Mouse (Mus musculus) myocyte (in vitro differentiated cells): ENCODE results near the gene Nr4a1. TPM values are rescaled to one million over a fixed set of nuclear protein-coding genes. Genes with fewer than 3 reads are reported as not detected.

ENCODE experiments used
- H3K27me3 ChIP-seq: one replicate; pipeline ENCODE4 v1.6.1; 2011; ENCODE audit not compliant: control insufficient read depth, insufficient read depth, insufficient read length
- H3K36me3 ChIP-seq: one replicate; pipeline ENCODE4 v1.6.1; 2011; ENCODE audit not compliant: control insufficient read depth, insufficient read depth
- H3K4me2 ChIP-seq: one replicate; pipeline ENCODE4 v1.6.1; 2011; ENCODE audit warnings: low read depth, control low read depth
- H3K4me3 ChIP-seq: one replicate; pipeline ENCODE4 v1.5.1; 2011; ENCODE audit warnings: mild to moderate bottlenecking, control low read depth, moderate library complexity
- H3K79me2 ChIP-seq: one replicate; pipeline ENCODE4 v1.6.1; 2011; ENCODE audit not compliant: control insufficient read depth, insufficient read depth
- H3ac ChIP-seq: one replicate; pipeline ENCODE4 v1.6.1; 2011; ENCODE audit not compliant: control insufficient read depth, insufficient read length
- CEBPB ChIP-seq: IDR thresholded peaks from 2 replicates; pipeline ENCODE4 v1.6.1; 2011; ENCODE audit warnings: mild to moderate bottlenecking, moderate library complexity; ENCODE audit not compliant: poor library complexity, insufficient read depth, severe bottlenecking
- E2F4 ChIP-seq: IDR thresholded peaks from one replicate; pipeline ENCODE4 v1.6.1; 2011; ENCODE audit warnings: mild to moderate bottlenecking, control low read depth, moderate library complexity; ENCODE audit not compliant: insufficient read depth
- MAX ChIP-seq: IDR thresholded peaks from one replicate; pipeline ENCODE4 v1.6.1; 2011; ENCODE audit warnings: low read depth, mild to moderate bottlenecking, control low read depth
- MYOD1 ChIP-seq, 3 experiments: IDR thresholded peaks; one replicate each; pipeline ENCODE4 v1.6.1; 2011; ENCODE audit warnings: control low read depth in 2 of 3, low read depth in 2 of 3, mild to moderate bottlenecking in 2 of 3, moderate library complexity in 1 of 3; ENCODE audit not compliant: insufficient read length in 2 of 3, control insufficient read depth in 1 of 3
- MYOG ChIP-seq, 3 experiments: IDR thresholded peaks; one replicate each; pipeline ENCODE4 v1.6.1; 2011; ENCODE audit warnings: control low read depth in 2 of 3, low read depth in 2 of 3, mild to moderate bottlenecking in 2 of 3; ENCODE audit not compliant: insufficient read length in 2 of 3, control insufficient read depth in 1 of 3, insufficient read depth in 1 of 3
- POLR2A ChIP-seq: IDR thresholded peaks from one replicate; pipeline ENCODE4 v1.6.1; 2011; ENCODE audit warnings: low read depth, mild to moderate bottlenecking, control low read depth, moderate library complexity; ENCODE audit not compliant: insufficient read length
- POLR2AphosphoS2 ChIP-seq: IDR thresholded peaks from one replicate; pipeline ENCODE4 v1.6.1; 2011; ENCODE audit warnings: low read depth, control low read depth; ENCODE audit not compliant: insufficient read length
- REST ChIP-seq: IDR thresholded peaks from one replicate; pipeline ENCODE4 v1.6.1; 2011; ENCODE audit warnings: mild to moderate bottlenecking, control low read depth, moderate library complexity; ENCODE audit not compliant: insufficient read depth, insufficient read length
- SRF ChIP-seq: IDR thresholded peaks from one replicate; pipeline ENCODE4 v1.6.1; 2011; ENCODE audit warnings: low read depth; ENCODE audit not compliant: control insufficient read depth, insufficient read length
- TCF12 ChIP-seq: IDR thresholded peaks from one replicate; pipeline ENCODE4 v1.6.1; 2011; ENCODE audit warnings: mild to moderate bottlenecking, control low read depth; ENCODE audit not compliant: poor library complexity, insufficient read depth, severe bottlenecking
- TCF3 ChIP-seq: IDR thresholded peaks from one replicate; pipeline ENCODE4 v1.6.1; 2011; ENCODE audit warnings: low read depth, control low read depth; ENCODE audit not compliant: insufficient read length
- USF1 ChIP-seq: IDR thresholded peaks from one replicate; pipeline ENCODE4 v1.6.1; 2011; ENCODE audit warnings: low read depth, mild to moderate bottlenecking, control low read depth, moderate library complexity
- polyA plus RNA-seq: library from polyadenylated mRNA; unstranded; fragments of >200 nt; fragmentation: generic; extraction: Trizol; gene quantifications from one replicate; pipeline ENCODE4 v1.2.1, GENCODE M21; 2012; ENCODE audit warnings: missing spikeins

Nr4a1 gene
- polyA plus RNA-seq, 1 experiment: 15.3 TPM

DNA sequence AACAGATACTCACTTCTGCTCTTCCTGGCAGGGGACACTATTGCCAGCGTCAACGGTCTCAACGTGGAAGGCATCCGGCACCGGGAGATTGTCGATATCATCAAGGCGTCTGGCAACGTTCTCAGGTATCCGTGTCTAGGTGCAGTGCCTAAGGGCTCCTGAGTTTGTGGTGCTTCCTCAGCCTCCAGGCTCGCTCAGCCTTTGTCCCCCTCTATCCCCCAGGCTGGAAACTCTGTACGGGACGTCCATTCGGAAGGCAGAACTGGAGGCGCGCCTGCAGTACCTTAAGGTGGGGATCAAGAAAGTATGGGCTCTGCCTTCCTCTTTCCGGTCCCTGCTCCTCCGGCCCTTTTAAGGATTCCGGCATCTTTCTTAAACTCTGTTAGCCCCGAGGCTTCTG lies 23.6 kb upstream of the Nr4a1 start:
- Histone ChIP-seq H3ac (no peak overlapping the region), H3K79me2 (no peaks in the 10 kb centered on the region)

DNA sequence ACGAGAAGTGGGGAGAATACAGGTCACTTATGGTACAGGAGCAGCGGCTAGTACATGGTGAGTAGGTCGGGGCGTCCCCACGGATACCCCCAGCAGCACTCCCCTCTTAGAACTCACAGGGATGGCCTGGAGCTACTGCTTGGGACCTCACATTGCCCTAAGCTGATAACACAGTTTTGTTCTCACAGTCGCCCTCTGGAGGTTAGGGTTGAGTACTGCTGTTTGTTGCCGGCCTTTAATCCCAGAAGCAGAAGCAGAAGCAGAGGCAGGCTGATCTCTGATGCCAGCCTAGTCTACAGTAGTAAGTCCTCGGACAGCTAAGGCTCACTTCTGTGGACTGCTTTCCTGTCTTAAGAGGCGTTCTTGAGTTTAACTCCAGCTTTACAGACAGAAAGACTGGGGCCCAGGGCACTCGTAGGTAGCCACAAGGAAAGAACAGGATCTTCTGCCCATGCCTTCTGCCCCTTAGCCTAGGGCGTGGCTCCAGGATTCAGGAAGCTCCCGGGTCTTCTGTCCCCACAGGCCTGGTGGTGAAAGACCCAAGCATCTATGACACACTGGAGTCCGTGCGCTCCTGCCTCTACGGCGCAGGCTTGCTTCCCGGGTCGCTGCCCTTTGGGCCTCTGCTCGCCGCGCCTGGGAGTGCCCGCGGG lies 22.9 kb upstream of the Nr4a1 start:
- Histone ChIP-seq H3ac (no peak overlapping the region), H3K36me3 (peaks cover 7% of the 10 kb centered on the region), H3K79me2 (no peaks in the 10 kb centered on the region), H3K4me3 (no peak overlapping the region), H3K4me2 (no peak overlapping the region), H3K27me3 (no peaks in the 10 kb centered on the region)
- TF ChIP-seq MAX (no peak), MYOG (IDR thresholded peaks at IDR 0.05; ENCODE audit: control insufficient read depth in 1 of 3, insufficient read depth in 1 of 3, insufficient read length in 2 of 3, low read depth in 2 of 3) (no peak), USF1 (no peak), POLR2A (no peak), REST (no peak), TCF12 (no peak), MYOD1 (IDR thresholded peaks at IDR 0.05; ENCODE audit: control insufficient read depth in 1 of 3, insufficient read length in 2 of 3, low read depth in 2 of 3) (no peak), SRF (no peak), E2F4 (no peak), CEBPB (no peak)

More for the DNA sequence above, 23.6 kb upstream of the Nr4a1 start:
- Histone ChIP-seq H3K4me3 (no peak overlapping the region), H3K27me3 (no peaks in the 10 kb centered on the region), H3K4me2 (no peak overlapping the region), H3K36me3 (peaks cover 7% of the 10 kb centered on the region)
- TF ChIP-seq POLR2A (no peak), MAX (no peak), E2F4 (no peak), USF1 (no peak)

DNA sequence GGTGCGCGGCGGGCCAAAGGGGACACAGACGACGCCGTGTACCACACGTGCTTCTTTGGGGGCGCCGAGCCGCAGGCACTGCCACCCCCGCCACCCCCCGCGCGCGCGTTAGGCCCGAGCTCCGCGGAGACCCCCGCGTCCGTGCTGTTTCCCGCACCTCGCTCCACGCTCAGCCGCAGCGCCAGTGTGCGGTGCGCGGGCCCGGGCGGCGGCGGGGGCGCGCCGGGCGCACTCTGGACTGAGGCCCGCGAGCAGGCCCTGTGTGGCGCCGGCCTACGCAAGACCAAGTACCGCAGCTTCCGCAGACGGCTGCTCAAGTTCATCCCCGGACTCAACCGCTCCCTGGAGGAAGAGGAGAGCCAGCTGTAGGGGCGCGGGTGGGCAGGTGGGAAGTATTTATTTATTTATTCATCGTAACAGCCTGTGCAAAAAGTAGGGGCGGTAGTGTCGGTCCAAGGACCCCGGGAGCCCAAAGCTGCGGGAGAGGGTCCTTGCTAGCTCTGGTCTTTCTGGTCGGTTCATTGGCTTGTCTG lies 22.4 kb upstream of the Nr4a1 start:
- no peaks in the 10 kb centered on the region for H3K79me2 ChIP-seq
- TF ChIP-seq MYOD1 (IDR thresholded peaks at IDR 0.05; ENCODE audit: control insufficient read depth in 1 of 3, insufficient read length in 2 of 3, low read depth in 2 of 3) (no peak), POLR2AphosphoS2 (no peak), REST (no peak), USF1 (no peak), POLR2A (no peak), TCF3 (no peak), MAX (no peak), SRF (no peak), MYOG (IDR thresholded peaks at IDR 0.05; ENCODE audit: control insufficient read depth in 1 of 3, insufficient read depth in 1 of 3, insufficient read length in 2 of 3, low read depth in 2 of 3) (no peak), TCF12 (no peak), E2F4 (no peak), CEBPB (no peak)
- no peak overlapping the region for H3ac ChIP-seq
- no peak overlapping the region for H3K4me3 ChIP-seq
- H3K4me2 ChIP-seq: no peak overlapping the region
- H3K36me3 ChIP-seq: peaks cover 7% of the 10 kb centered on the region
- no peaks in the 10 kb centered on the region for H3K27me3 ChIP-seq

GRCm38 (mm10) chr15:101232607-101233006 lies 21.5 kb upstream of the Nr4a1 start:
- Histone ChIP-seq H3K36me3 (peaks cover 7% of the 10 kb centered on the region), H3ac (no peak overlapping the region), H3K4me3 (no peak overlapping the region), H3K27me3 (no peaks in the 10 kb centered on the region), H3K79me2 (no peaks in the 10 kb centered on the region), H3K4me2 (no peak overlapping the region)
- TF ChIP-seq POLR2A (no peak), SRF (no peak), MYOG (IDR thresholded peaks at IDR 0.05; ENCODE audit: control insufficient read depth in 1 of 3, insufficient read depth in 1 of 3, insufficient read length in 2 of 3, low read depth in 2 of 3) (no peak), MYOD1 (IDR thresholded peaks at IDR 0.05; ENCODE audit: control insufficient read depth in 1 of 3, insufficient read length in 2 of 3, low read depth in 2 of 3) (no peak), TCF3 (no peak), USF1 (no peak), CEBPB (no peak), POLR2AphosphoS2 (no peak), TCF12 (no peak), MAX (no peak), E2F4 (no peak), REST (no peak)

- Histone ChIP-seq H3K79me2 (no peaks in the 10 kb centered on the region), H3K4me3 (no peak overlapping the region), H3K27me3 (no peaks in the 10 kb centered on the region), H3K36me3 (peaks cover 7% of the 10 kb centered on the region), H3ac (no peak overlapping the region), H3K4me2 (no peak overlapping the region)
- no peak for TF ChIP-seq MYOG (IDR thresholded peaks at IDR 0.05; ENCODE audit: control insufficient read depth in 1 of 3, insufficient read depth in 1 of 3, insufficient read length in 2 of 3, low read depth in 2 of 3)
- no peak for TF ChIP-seq MAX
- TF ChIP-seq MYOD1 (IDR thresholded peaks at IDR 0.05; ENCODE audit: control insufficient read depth in 1 of 3, insufficient read length in 2 of 3, low read depth in 2 of 3): no peak
- TF ChIP-seq POLR2AphosphoS2: no peak
- TF ChIP-seq CEBPB: no peak
- TF ChIP-seq TCF12: no peak
- TF ChIP-seq REST: no peak
- no peak for TF ChIP-seq SRF
Measured at GRCm38 (mm10) chr15:101233183-101233582, 20.9 kb upstream of the Nr4a1 start.
